Mouse (Mus musculus) neural tube, embryonic 10.5 days (tissue): ENCODE results near the gene Vmn1r34.
"Not testable (repeated sequence)": the region's sequence is repeated elsewhere in the genome, so short reads cannot be mapped to it uniquely, and the experiment has no call there.

ENCODE experiments used
- DNase-seq: peaks from one replicate; pipeline ENCODE4 v3.0.0-alpha.2; 2017; ENCODE audit warnings: low spot score; ENCODE audit errors: extremely low spot score

Gene Vmn1r34

DNA sequence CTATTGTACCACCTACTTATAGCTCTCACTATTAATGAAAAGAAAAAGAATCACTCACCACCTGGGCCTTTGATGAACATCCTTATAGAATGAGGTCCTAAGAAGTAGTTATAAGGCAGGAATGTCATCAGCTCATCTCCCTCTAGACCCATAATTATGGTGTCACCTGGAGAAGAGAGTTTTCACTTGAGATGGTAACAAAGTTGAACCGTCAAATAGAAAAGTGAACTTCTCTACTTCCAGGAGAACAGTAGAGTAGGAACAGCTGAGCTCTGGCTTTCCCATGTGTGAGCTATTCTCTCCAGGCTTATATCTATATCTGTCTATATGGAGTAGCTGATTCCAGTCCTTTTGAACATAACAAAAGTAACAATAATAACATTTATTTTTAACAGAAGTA lies at the start of gene Vmn1r34:
Vmn1r34 (minus strand) TSS at position 101 of the 400 bp plus-strand sequence.
- DNase-seq, result no peak

GRCm38 (mm10) chr6:66685806-66686205 lies 42.1 kb upstream of the Vmn1r34 start, which contains the start of gene Vmn1r35:
Gene Vmn1r35, minus strand, starts transcription at chr6:66685906.
- DNase-seq, result no peak

GRCm38 (mm10) chr6:66618182-66618581 lies 25.5 kb downstream of the Vmn1r34 start, which contains the start of gene Vmn1r33:
Gene Vmn1r33, minus strand, starts transcription at chr6:66618282.
- not testable (repeated sequence) for DNase-seq

DNA sequence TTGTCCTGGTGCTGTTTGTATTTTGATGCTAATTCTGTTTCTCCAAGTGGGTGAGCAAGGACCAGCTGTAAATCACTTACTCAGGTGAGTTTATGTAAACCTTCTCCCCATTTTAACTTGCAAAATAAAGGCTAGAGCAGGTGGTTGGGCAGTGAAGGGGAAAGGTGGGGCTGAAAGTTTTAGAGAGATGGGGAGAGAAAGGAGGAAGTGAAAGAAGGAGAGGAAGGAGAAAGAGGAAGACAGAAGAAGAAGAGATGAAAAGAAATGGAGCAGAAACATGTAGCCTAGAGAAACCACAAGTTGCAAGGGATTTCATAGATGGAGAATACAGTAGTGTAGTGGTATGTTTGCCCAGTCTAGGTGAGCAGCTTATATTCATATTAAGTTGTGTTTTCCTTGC lies 47.9 kb downstream of the Vmn1r34 start:
- no peak for DNase-seq
